Mouse (Mus musculus): ENCODE measurements around the gene Mfrp. TPM values are rescaled to one million over a fixed set of nuclear protein-coding genes. Genes with fewer than 3 reads are reported as not detected.
A peak's percentile ranks its signal among the peaks of the same experiment; 100 is the strongest.

Gene Mfrp
- total and polyA plus RNA-seq, 2 experiments from 2014 or later: 0.05 to 2.8 TPM

GRCm38 (mm10) chr9:44104881-44105280 is 3.4 kb downstream of the Mfrp start:
- Histone ChIP-seq H3K9me3 (ENCODE audit: low read length) (no peaks in the 10 kb centered on the region), H3K4me3 (ENCODE audit: low read depth, low read length) (no peak overlapping the region), H3K4me2 (ENCODE audit: low read depth, low read length, poor library complexity, severe bottlenecking) (no peak overlapping the region), H3K36me3 (ENCODE audit: insufficient read depth, low read length) (no peaks in the 10 kb centered on the region; the same call in 1 of the 2 replicates), H3K4me1 (ENCODE audit: insufficient read depth, low read length) (peaks cover 6% of the 10 kb centered on the region; the same call in 1 of the 2 replicates), H3K9ac (replicated peaks; ENCODE audit: low read length, poor library complexity, severe bottlenecking) (no peak overlapping the region), H3K27me3 (ENCODE audit: insufficient read depth, low read length) (no peaks in the 10 kb centered on the region), H3K27ac (ENCODE audit: low read depth, low read length) (no peak overlapping the region)
- no peak for TF ChIP-seq CTCF (IDR thresholded peaks at IDR 0.05)
- no peak for DNase-seq (ENCODE audit: low spot score)
- no peak for ATAC-seq (ENCODE audit: low FRiP score)
- WGBS: 91% methylated on average over 7 of the region's 7 CpGs

- Histone ChIP-seq H3K4me1 (ENCODE audit: insufficient read depth, low read length) (peaks cover 6% of the 10 kb centered on the region; the same call in 1 of the 2 replicates), H3K4me2 (ENCODE audit: low read depth, low read length, poor library complexity, severe bottlenecking) (no peak overlapping the region), H3K9ac (replicated peaks; ENCODE audit: low read length, poor library complexity, severe bottlenecking) (no peak overlapping the region), H3K4me3 (ENCODE audit: low read depth, low read length) (no peak overlapping the region), H3K9me3 (ENCODE audit: low read length) (no peaks in the 10 kb centered on the region), H3K27ac (ENCODE audit: low read depth, low read length) (no peak overlapping the region), H3K27me3 (ENCODE audit: insufficient read depth, low read length) (no peaks in the 10 kb centered on the region), H3K36me3 (ENCODE audit: insufficient read depth, low read length) (no peaks in the 10 kb centered on the region; the same call in 1 of the 2 replicates)
- DNase-seq (ENCODE audit: low spot score): no peak
- WGBS: 88% methylated on average over 10 of the region's 10 CpGs
- no peak for ATAC-seq (ENCODE audit: low FRiP score)
- no peak for TF ChIP-seq CTCF (IDR thresholded peaks at IDR 0.05)
Measured at GRCm38 (mm10) chr9:44105781-44106180, 4.3 kb downstream of the Mfrp start.

GRCm38 (mm10) chr9:44106182-44106581 is 4.7 kb downstream of the Mfrp start:
- DNase-seq (ENCODE audit: low spot score) (no peak), ATAC-seq (ENCODE audit: low FRiP score) (no peak)
- H3K4me2 ChIP-seq (ENCODE audit: low read depth, low read length, poor library complexity, severe bottlenecking): no peak overlapping the region
- TF ChIP-seq CTCF (IDR thresholded peaks at IDR 0.05): no peak
- peaks cover 6% of the 10 kb centered on the region; the same call in 1 of the 2 replicates for H3K4me1 ChIP-seq (ENCODE audit: insufficient read depth, low read length)
- no peaks in the 10 kb centered on the region; the same call in 1 of the 2 replicates for H3K36me3 ChIP-seq (ENCODE audit: insufficient read depth, low read length)
- no peaks in the 10 kb centered on the region for H3K9me3 ChIP-seq (ENCODE audit: low read length)
- no peak overlapping the region for H3K27ac ChIP-seq (ENCODE audit: low read depth, low read length)
- no peaks in the 10 kb centered on the region for H3K27me3 ChIP-seq (ENCODE audit: insufficient read depth, low read length)
- no peak overlapping the region for H3K4me3 ChIP-seq (ENCODE audit: low read depth, low read length)
- 77% methylated on average over 7 of the region's 7 CpGs for WGBS
- H3K9ac ChIP-seq (replicated peaks; ENCODE audit: low read length, poor library complexity, severe bottlenecking): no peak overlapping the region

- Histone ChIP-seq H3K27ac (ENCODE audit: low read depth, low read length) (peak overlapping the region; percentile 14; the same call in 1 of the 2 replicates), H3K9me3 (ENCODE audit: low read length) (no peaks in the 10 kb centered on the region), H3K27me3 (ENCODE audit: insufficient read depth, low read length) (no peaks in the 10 kb centered on the region), H3K4me3 (ENCODE audit: low read depth, low read length) (no peak overlapping the region), H3K4me1 (ENCODE audit: insufficient read depth, low read length) (peaks cover 6% of the 10 kb centered on the region; the same call in 1 of the 2 replicates), H3K9ac (replicated peaks; ENCODE audit: low read length, poor library complexity, severe bottlenecking) (no peak overlapping the region), H3K4me2 (ENCODE audit: low read depth, low read length, poor library complexity, severe bottlenecking) (no peak overlapping the region), H3K36me3 (ENCODE audit: insufficient read depth, low read length) (no peaks in the 10 kb centered on the region; the same call in 1 of the 2 replicates)
- DNase-seq (ENCODE audit: low spot score): no peak
- ATAC-seq (ENCODE audit: low FRiP score): no peak
- no peak for TF ChIP-seq CTCF (IDR thresholded peaks at IDR 0.05)
- 47% methylated on average over 4 of the region's 4 CpGs for WGBS
Measured at GRCm38 (mm10) chr9:44106596-44106995, 5.1 kb downstream of the Mfrp start.

- WGBS: 20% methylated on average over 8 of the region's 8 CpGs
- ATAC-seq (ENCODE audit: low FRiP score): peak; percentile 67
Measured at GRCm38 (mm10) chr9:44107110-44107509, 5.6 kb downstream of the Mfrp start, which contains the start of gene C1qtnf5. Gene C1qtnf5 (plus strand): TSS chr9:44107245.

GRCm38 (mm10) chr9:44107557-44108179 is 6.1 kb downstream of the Mfrp start:
- peak; percentile 55 for DNase-seq (ENCODE audit: low spot score)
- no peak overlapping the region for H3K4me3 ChIP-seq (ENCODE audit: low read depth, low read length)
- no peaks in the 10 kb centered on the region for H3K9me3 ChIP-seq (ENCODE audit: low read length)
- H3K9ac ChIP-seq (replicated peaks; ENCODE audit: low read length, poor library complexity, severe bottlenecking): no peak overlapping the region
- H3K27me3 ChIP-seq (ENCODE audit: insufficient read depth, low read length): no peaks in the 10 kb centered on the region
- 18% methylated on average over 25 of the region's 25 CpGs for whole genome bisulfite sequencing
- peak overlapping the region; percentile 37; the same call in 1 of the 2 replicates for H3K4me2 ChIP-seq (ENCODE audit: low read depth, low read length, poor library complexity, severe bottlenecking)
- peak overlapping the region; percentile 51 for H3K27ac ChIP-seq (ENCODE audit: low read depth, low read length)
- H3K36me3 ChIP-seq (ENCODE audit: insufficient read depth, low read length): no peaks in the 10 kb centered on the region; the same call in 1 of the 2 replicates
- ATAC-seq (ENCODE audit: low FRiP score): peak; percentile 18; the same call in 1 of the 2 replicates
- H3K4me1 ChIP-seq (ENCODE audit: insufficient read depth, low read length): peaks cover 6% of the 10 kb centered on the region; the same call in 1 of the 2 replicates
- peak; percentile 61 for TF ChIP-seq CTCF (IDR thresholded peaks at IDR 0.05)

More at GRCm38 (mm10) chr9:44107110-44107509, 5.6 kb downstream of the Mfrp start, which contains the start of gene C1qtnf5:
- peak within 1 kb of the TSS; percentile 51 for H3K27ac ChIP-seq (ENCODE audit: low read depth, low read length)
- no peak; the same call in 1 of the 2 replicates for TF ChIP-seq CTCF (IDR thresholded peaks at IDR 0.05)
- no peaks in the 10 kb centered on the region; the same call in 1 of the 2 replicates for H3K36me3 ChIP-seq (ENCODE audit: insufficient read depth, low read length)
- no peak within 1 kb of the TSS for H3K9ac ChIP-seq (replicated peaks; ENCODE audit: low read length, poor library complexity, severe bottlenecking)
- H3K4me3 ChIP-seq (ENCODE audit: low read depth, low read length): no peak within 1 kb of the TSS
- peak within 1 kb of the TSS; percentile 37; the same call in 1 of the 2 replicates for H3K4me2 ChIP-seq (ENCODE audit: low read depth, low read length, poor library complexity, severe bottlenecking)
- no peaks in the 10 kb centered on the region for H3K27me3 ChIP-seq (ENCODE audit: insufficient read depth, low read length)
- H3K9me3 ChIP-seq (ENCODE audit: low read length): no peaks in the 10 kb centered on the region
- peak; percentile 81 for DNase-seq (ENCODE audit: low spot score)
- peaks cover 6% of the 10 kb centered on the region; the same call in 1 of the 2 replicates for H3K4me1 ChIP-seq (ENCODE audit: insufficient read depth, low read length)

All from midbrain, postnatal 0 days (tissue).